Mouse (Mus musculus) layer of hippocampus, adult 9-11 months (tissue): ENCODE data around the gene Bcl2a1b.
A peak's percentile ranks its signal among the peaks of the same experiment; 100 is the strongest.

Source experiments
- DNase-seq: peaks from one replicate; pipeline ENCODE4 v3.0.0; 2022

The Bcl2a1b gene

DNA sequence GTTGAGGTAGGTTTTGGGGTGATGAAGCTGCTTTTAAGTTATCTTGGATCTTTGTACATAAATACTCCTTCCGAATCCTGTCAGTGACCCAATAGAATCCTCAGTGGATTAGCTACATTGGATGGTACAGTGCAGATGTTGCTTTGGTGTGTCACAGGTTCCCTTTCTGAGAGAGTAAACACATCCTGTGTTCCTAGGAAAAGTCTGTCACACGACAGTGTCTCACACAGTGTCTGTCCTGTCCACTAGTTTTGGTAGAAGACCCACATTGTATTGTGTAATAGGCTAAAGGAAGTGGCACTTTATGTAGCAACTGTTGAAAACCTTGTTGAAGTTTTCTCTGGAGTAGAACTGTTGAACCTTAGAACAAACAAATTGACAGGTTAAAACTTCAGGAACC, 54.4 kb downstream of the Bcl2a1b start:
- DNase-seq = peak; percentile 63

DNA sequence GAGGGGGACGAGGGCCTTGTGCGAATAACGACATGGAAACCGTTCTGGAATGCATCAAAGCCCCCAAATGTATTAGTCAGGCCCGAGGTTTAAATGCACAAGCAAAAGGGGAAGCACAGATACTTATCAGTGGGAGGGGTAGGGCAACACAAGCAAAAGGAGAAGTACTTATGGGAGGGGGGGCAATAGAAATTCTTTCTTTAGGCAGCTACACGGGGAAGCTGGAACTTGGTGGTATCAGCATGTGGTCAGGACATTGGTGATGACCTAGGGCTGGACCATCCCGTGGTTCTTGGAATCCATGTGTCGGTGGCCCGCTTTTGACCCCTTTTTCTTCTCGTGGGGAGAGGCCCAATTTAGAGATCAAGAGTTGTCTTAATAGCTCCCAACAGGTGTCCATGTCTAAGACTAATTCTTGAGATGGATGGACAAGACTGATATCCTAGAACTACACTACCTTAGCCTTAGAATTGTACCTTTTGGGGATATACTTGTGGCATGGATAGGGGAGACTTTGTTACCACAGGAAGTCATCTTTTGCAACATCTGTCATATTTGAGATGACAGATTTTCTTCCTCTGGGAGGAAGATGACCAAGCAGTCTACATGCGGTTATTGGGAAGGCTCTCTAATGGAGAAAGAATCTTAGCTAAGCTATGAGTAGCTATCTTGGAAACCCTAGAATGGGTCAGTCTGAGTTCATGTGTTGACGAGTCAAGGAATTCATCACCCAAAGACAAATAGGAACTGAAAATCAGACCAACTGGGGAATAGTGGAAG, 57.7 kb downstream of the Bcl2a1b start:
- peak; percentile 29 for DNase-seq
